Mouse (Mus musculus) myocyte (in vitro differentiated cells): ENCODE data around the gene Ntsr1. TPM values are rescaled to one million over a fixed set of nuclear protein-coding genes. Genes with fewer than 3 reads are reported as not detected.

Experiments
- H3K27me3 ChIP-seq: one replicate; pipeline ENCODE4 v1.6.1; 2011; ENCODE audit not compliant: control insufficient read depth, insufficient read depth, insufficient read length
- H3K36me3 ChIP-seq: one replicate; pipeline ENCODE4 v1.6.1; 2011; ENCODE audit not compliant: control insufficient read depth, insufficient read depth
- H3K4me2 ChIP-seq: one replicate; pipeline ENCODE4 v1.6.1; 2011; ENCODE audit warnings: low read depth, control low read depth
- H3K4me3 ChIP-seq: one replicate; pipeline ENCODE4 v1.5.1; 2011; ENCODE audit warnings: mild to moderate bottlenecking, control low read depth, moderate library complexity
- H3K79me2 ChIP-seq: one replicate; pipeline ENCODE4 v1.6.1; 2011; ENCODE audit not compliant: control insufficient read depth, insufficient read depth
- H3ac ChIP-seq: one replicate; pipeline ENCODE4 v1.6.1; 2011; ENCODE audit not compliant: control insufficient read depth, insufficient read length
- CEBPB ChIP-seq: IDR thresholded peaks from 2 replicates; pipeline ENCODE4 v1.6.1; 2011; ENCODE audit warnings: mild to moderate bottlenecking, moderate library complexity; ENCODE audit not compliant: poor library complexity, insufficient read depth, severe bottlenecking
- E2F4 ChIP-seq: IDR thresholded peaks from one replicate; pipeline ENCODE4 v1.6.1; 2011; ENCODE audit warnings: mild to moderate bottlenecking, control low read depth, moderate library complexity; ENCODE audit not compliant: insufficient read depth
- MAX ChIP-seq: IDR thresholded peaks from one replicate; pipeline ENCODE4 v1.6.1; 2011; ENCODE audit warnings: low read depth, mild to moderate bottlenecking, control low read depth
- MYOD1 ChIP-seq, 3 experiments: IDR thresholded peaks; one replicate each; pipeline ENCODE4 v1.6.1; 2011; ENCODE audit warnings: control low read depth in 2 of 3, low read depth in 2 of 3, mild to moderate bottlenecking in 2 of 3, moderate library complexity in 1 of 3; ENCODE audit not compliant: insufficient read length in 2 of 3, control insufficient read depth in 1 of 3
- MYOG ChIP-seq, 3 experiments: IDR thresholded peaks; one replicate each; pipeline ENCODE4 v1.6.1; 2011; ENCODE audit warnings: control low read depth in 2 of 3, low read depth in 2 of 3, mild to moderate bottlenecking in 2 of 3; ENCODE audit not compliant: insufficient read length in 2 of 3, control insufficient read depth in 1 of 3, insufficient read depth in 1 of 3
- POLR2A ChIP-seq: IDR thresholded peaks from one replicate; pipeline ENCODE4 v1.6.1; 2011; ENCODE audit warnings: low read depth, mild to moderate bottlenecking, control low read depth, moderate library complexity; ENCODE audit not compliant: insufficient read length
- POLR2AphosphoS2 ChIP-seq: IDR thresholded peaks from one replicate; pipeline ENCODE4 v1.6.1; 2011; ENCODE audit warnings: low read depth, control low read depth; ENCODE audit not compliant: insufficient read length
- REST ChIP-seq: IDR thresholded peaks from one replicate; pipeline ENCODE4 v1.6.1; 2011; ENCODE audit warnings: mild to moderate bottlenecking, control low read depth, moderate library complexity; ENCODE audit not compliant: insufficient read depth, insufficient read length
- SRF ChIP-seq: IDR thresholded peaks from one replicate; pipeline ENCODE4 v1.6.1; 2011; ENCODE audit warnings: low read depth; ENCODE audit not compliant: control insufficient read depth, insufficient read length
- TCF12 ChIP-seq: IDR thresholded peaks from one replicate; pipeline ENCODE4 v1.6.1; 2011; ENCODE audit warnings: mild to moderate bottlenecking, control low read depth; ENCODE audit not compliant: poor library complexity, insufficient read depth, severe bottlenecking
- TCF3 ChIP-seq: IDR thresholded peaks from one replicate; pipeline ENCODE4 v1.6.1; 2011; ENCODE audit warnings: low read depth, control low read depth; ENCODE audit not compliant: insufficient read length
- USF1 ChIP-seq: IDR thresholded peaks from one replicate; pipeline ENCODE4 v1.6.1; 2011; ENCODE audit warnings: low read depth, mild to moderate bottlenecking, control low read depth, moderate library complexity
- polyA plus RNA-seq: library from polyadenylated mRNA; unstranded; fragments of >200 nt; fragmentation: generic; extraction: Trizol; gene quantifications from one replicate; pipeline ENCODE4 v1.2.1, GENCODE M21; 2012; ENCODE audit warnings: missing spikeins

Gene Ntsr1
- polyA plus RNA-seq, 1 experiment, result not detected

DNA sequence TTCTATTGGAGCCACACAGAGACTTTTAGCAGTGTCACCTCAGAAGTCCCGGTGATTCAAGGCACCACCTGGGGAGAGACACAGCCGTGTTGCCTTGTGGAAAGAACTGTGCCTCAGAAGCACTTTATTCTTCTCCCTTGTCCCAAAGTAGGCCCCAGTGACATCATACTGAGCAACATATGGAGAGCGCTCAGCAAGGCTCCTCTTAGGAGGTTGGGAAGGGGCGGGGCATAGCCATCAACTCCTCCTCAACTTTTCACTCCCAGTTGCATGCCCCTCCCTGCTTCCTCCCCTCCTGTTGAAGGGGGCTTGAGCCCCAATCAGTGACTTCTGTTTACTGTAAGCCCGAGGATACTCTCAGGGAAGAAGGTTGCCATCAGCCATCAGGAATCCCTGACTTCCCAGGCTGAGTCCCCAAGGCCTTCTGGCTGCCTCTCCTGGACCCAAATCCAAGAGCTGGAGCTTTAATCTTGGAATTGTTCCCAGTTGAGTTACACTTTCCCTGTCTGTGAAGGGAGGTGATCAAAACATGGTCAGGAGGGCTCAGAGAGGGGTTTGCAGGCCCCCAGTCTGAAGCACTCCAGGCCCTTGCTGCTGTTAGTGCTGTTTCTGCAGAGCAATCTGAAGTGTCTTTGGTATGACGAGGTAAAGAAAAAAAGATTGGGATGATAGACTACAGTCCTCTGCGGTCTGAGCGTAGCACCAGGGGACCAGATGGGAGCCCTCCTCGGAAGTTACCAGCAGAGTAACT, 1.6 kb downstream of the Ntsr1 start:
- Histone ChIP-seq H3K79me2 (no peaks in the 10 kb centered on the region), H3K4me2 (no peak overlapping the region), H3K4me3 (no peak overlapping the region), H3K36me3 (no peaks in the 10 kb centered on the region), H3K27me3 (peaks cover 66% of the 10 kb centered on the region), H3ac (no peak overlapping the region)
- TF ChIP-seq SRF (no peak), MAX (no peak), TCF3 (no peak), MYOG (IDR thresholded peaks at IDR 0.05; ENCODE audit: control insufficient read depth in 1 of 3, insufficient read depth in 1 of 3, insufficient read length in 2 of 3, low read depth in 2 of 3) (no peak), REST (no peak), E2F4 (no peak), CEBPB (no peak), POLR2A (no peak), MYOD1 (IDR thresholded peaks at IDR 0.05; ENCODE audit: control insufficient read depth in 1 of 3, insufficient read length in 2 of 3, low read depth in 2 of 3) (no peak), TCF12 (no peak)

DNA sequence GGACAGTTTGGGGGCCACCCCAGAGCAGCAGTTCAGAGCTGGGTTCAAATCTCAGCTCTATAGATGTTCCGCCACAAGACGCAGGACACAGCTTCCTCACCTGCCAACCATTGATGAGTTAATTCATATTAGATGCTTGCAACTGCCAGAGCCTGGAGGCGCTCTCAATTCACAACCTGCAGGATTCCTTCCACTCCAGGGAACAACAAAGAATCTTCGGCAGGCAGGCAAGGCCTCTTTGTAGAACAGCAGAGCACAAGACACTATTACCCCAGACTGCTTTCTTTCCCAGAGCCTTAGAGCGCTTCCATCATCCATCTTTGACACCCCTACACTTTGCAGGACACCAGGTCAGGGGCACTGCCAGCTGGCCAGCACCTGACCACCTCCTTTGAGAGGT, 6.5 kb downstream of the Ntsr1 start:
- no peaks in the 10 kb centered on the region for H3K79me2 ChIP-seq
- no peak overlapping the region for H3ac ChIP-seq
- no peak overlapping the region for H3K4me3 ChIP-seq
- no peak for TF ChIP-seq MAX
- no peak for TF ChIP-seq E2F4
- TF ChIP-seq MYOD1 (IDR thresholded peaks at IDR 0.05; ENCODE audit: control insufficient read depth in 1 of 3, insufficient read length in 2 of 3, low read depth in 2 of 3), result no peak
- no peak for TF ChIP-seq SRF
- no peak for TF ChIP-seq TCF12
- no peak for TF ChIP-seq MYOG (IDR thresholded peaks at IDR 0.05; ENCODE audit: control insufficient read depth in 1 of 3, insufficient read depth in 1 of 3, insufficient read length in 2 of 3, low read depth in 2 of 3)
- no peak for TF ChIP-seq CEBPB
- H3K36me3 ChIP-seq, result no peaks in the 10 kb centered on the region
- H3K4me2 ChIP-seq, result no peak overlapping the region
- H3K27me3 ChIP-seq, result peaks cover 30% of the 10 kb centered on the region

DNA sequence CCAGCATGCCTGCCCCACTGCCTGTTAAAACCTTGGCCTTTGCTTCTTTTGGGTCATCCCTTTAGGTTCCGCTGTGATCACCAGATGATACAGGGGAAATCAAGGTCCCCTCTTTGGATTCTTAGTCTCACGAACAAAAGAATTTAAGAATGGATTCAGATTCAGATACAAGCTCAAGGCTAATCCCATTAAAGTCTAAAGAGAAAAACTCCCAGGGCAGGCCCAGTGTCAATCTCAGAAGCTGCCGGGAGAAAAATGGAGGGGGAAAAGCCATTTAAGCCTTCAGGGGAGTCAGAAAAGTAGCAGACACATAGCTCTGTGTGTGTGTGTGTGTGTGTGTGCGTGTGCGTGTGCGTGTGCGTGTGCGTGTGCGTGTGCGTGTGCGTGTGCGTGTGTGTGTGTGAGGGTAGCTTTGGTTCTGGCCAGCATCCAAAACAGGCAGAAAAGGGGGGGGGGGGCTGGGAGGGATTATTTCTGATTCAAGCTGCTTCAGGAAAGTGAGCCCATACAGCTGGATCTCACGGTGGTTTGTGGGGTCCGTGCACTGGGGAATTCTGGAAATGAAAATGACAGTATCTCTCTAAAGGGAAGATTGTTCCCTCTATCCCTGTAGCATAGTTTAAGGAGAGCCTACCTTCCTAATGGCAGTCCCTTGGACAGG, 8.8 kb downstream of the Ntsr1 start:
- Histone ChIP-seq H3K27me3 (peaks cover 16% of the 10 kb centered on the region), H3K4me2 (no peak overlapping the region), H3K36me3 (no peaks in the 10 kb centered on the region), H3ac (no peak overlapping the region), H3K4me3 (no peak overlapping the region), H3K79me2 (no peaks in the 10 kb centered on the region)
- TF ChIP-seq E2F4, result no peak
- no peak for TF ChIP-seq TCF12
- no peak for TF ChIP-seq POLR2A

DNA sequence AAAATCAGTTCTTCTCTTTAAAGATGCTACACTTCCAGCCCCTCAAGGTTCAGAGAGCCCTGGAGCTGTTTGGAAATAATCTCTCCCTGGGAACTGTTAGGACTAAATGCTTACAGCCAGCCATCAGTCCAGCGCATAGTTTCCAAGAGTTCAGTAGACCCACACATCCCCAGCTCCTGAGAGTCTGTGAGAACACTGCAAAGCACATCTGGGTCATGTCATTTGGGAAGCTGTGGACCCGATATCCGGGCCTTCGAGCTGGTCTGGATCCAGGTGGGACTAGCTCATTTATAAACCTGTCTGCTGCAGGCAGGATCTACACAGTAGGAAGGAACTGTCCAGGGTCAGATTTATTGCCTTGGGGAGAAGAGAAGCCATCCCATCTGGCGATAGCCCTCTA, 11.1 kb downstream of the Ntsr1 start:
- Histone ChIP-seq H3K79me2 (no peaks in the 10 kb centered on the region), H3K27me3 (peaks cover 11% of the 10 kb centered on the region), H3K4me2 (no peak overlapping the region), H3K4me3 (no peak overlapping the region), H3ac (no peak overlapping the region), H3K36me3 (no peaks in the 10 kb centered on the region)
- TF ChIP-seq USF1, result no peak
- no peak for TF ChIP-seq MAX
- TF ChIP-seq POLR2AphosphoS2, result no peak
- TF ChIP-seq SRF, result no peak
- TF ChIP-seq MYOG (IDR thresholded peaks at IDR 0.05; ENCODE audit: control insufficient read depth in 1 of 3, insufficient read depth in 1 of 3, insufficient read length in 2 of 3, low read depth in 2 of 3), result no peak
- no peak for TF ChIP-seq MYOD1 (IDR thresholded peaks at IDR 0.05; ENCODE audit: control insufficient read depth in 1 of 3, insufficient read length in 2 of 3, low read depth in 2 of 3)
- TF ChIP-seq TCF3, result no peak
- TF ChIP-seq E2F4, result no peak
- no peak for TF ChIP-seq POLR2A
- TF ChIP-seq REST, result no peak
- TF ChIP-seq CEBPB, result no peak
- TF ChIP-seq TCF12, result no peak
